Mouse (Mus musculus): ENCODE data around the gene Syngap1.

GRCm38 (mm10) chr17:27011167-27011566, 70.1 kb downstream of the Syngap1 start:
- TF ChIP-seq EP300 (IDR thresholded peaks at IDR 0.05; ENCODE audit: low read depth) (no peak), CTCF (IDR thresholded peaks at IDR 0.05; ENCODE audit: low read depth) (no peak)

Data from liver, embryonic 14.5 days (tissue).